Mouse (Mus musculus) forebrain, embryonic 15.5 days (tissue): ENCODE data around the gene Khdc4. TPM values are rescaled to one million over a fixed set of nuclear protein-coding genes. Genes with fewer than 3 reads are reported as not detected.

Experiments
- ATAC-seq: fragments of 200-750 bp; cut with Nextera tagmentation; replicated peaks from 2 replicates; pipeline ENCODE4 v1.8.0; 2017; ENCODE audit warnings: mild to moderate bottlenecking, moderate TSS enrichment, moderate library complexity
- H3K27ac ChIP-seq: fragments of 300-500 bp; sonication (generic); replicated peaks from 2 replicates; pipeline ENCODE4 v1.5.1; 2015; ENCODE audit warnings: mild to moderate bottlenecking, inconsistent platforms
- H3K27me3 ChIP-seq: fragments of 300-500 bp; sonication (generic); 2 replicates; pipeline ENCODE4 v1.6.1; 2015; ENCODE audit warnings: inconsistent platforms
- H3K36me3 ChIP-seq: fragments of 300-500 bp; sonication (generic); 2 replicates; pipeline ENCODE4 v1.6.1; 2015; ENCODE audit warnings: mild to moderate bottlenecking, inconsistent platforms
- H3K4me1 ChIP-seq: fragments of 300-500 bp; sonication (generic); 2 replicates; pipeline ENCODE4 v1.6.1; 2015; ENCODE audit warnings: inconsistent platforms
- H3K4me2 ChIP-seq: fragments of 300-500 bp; sonication (generic); replicated peaks from 2 replicates; pipeline ENCODE4 v1.6.1; 2015; ENCODE audit warnings: mild to moderate bottlenecking, inconsistent platforms
- H3K4me3 ChIP-seq: fragments of 300-500 bp; sonication (generic); 2 replicates; pipeline ENCODE4 v1.5.1; 2015; ENCODE audit warnings: mild to moderate bottlenecking, inconsistent platforms
- H3K9ac ChIP-seq: fragments of 300-500 bp; sonication (generic); replicated peaks from 2 replicates; pipeline ENCODE4 v1.6.1; 2015; ENCODE audit warnings: mild to moderate bottlenecking, inconsistent platforms
- H3K9me3 ChIP-seq: fragments of 300-500 bp; sonication (generic); 2 replicates; pipeline ENCODE4 v1.6.1; 2016; ENCODE audit warnings: inconsistent platforms
- WGBS: fragments of 180-500 bp; shearing (Covaris S2); methylation state at CpG from one replicate; pipeline ENCODE4 v1.1.7; 2015; ENCODE audit warnings: mixed read lengths; 5-methylcytosine and 5-hydroxymethylcytosine counted together
- polyA plus RNA-seq: library from polyadenylated mRNA; unstranded; fragments of >200 nt; fragmentation: Nextera tagmentation; extraction: Ambion mirVana; gene quantifications from 2 replicates; pipeline ENCODE4 v1.2.1, GENCODE M21; 2015

The Khdc4 gene
- 102 and 104 TPM in 2 replicates for polyA plus RNA-seq

- under 1% methylated on average over 47 of the region's 47 CpGs for WGBS
- Histone ChIP-seq H3K4me3 (peak within 1 kb of the TSS; percentile 97), H3K4me1 (peaks cover 24% of the 10 kb centered on the region), H3K27me3 (no peaks in the 10 kb centered on the region), H3K9me3 (no peaks in the 10 kb centered on the region), H3K27ac (peak within 1 kb of the TSS; percentile 98), H3K36me3 (peaks cover 20% of the 10 kb centered on the region), H3K4me2 (peak within 1 kb of the TSS; percentile 86), H3K9ac (peak within 1 kb of the TSS; percentile 98)
- ATAC-seq: peak; percentile 99
These were observed at the start of gene Khdc4 for GRCm38 (mm10) chr3:88684980-88685941. Gene Khdc4 (plus strand): TSS chr3:88685803.

- H3K4me2 ChIP-seq: no peak overlapping the region
- H3K27ac ChIP-seq: no peak overlapping the region
- H3K27me3 ChIP-seq: no peaks in the 10 kb centered on the region
- no peaks in the 10 kb centered on the region for H3K9me3 ChIP-seq
- peaks cover 97% of the 10 kb centered on the region for H3K36me3 ChIP-seq
- ATAC-seq: no peak
- WGBS: 94% methylated on average over 8 of the region's 8 CpGs
- 0 out of 2 replicates have a peak, but pooled peaks cover under 1% of the 10 kb centered on the region for H3K4me1 ChIP-seq
- no peak overlapping the region for H3K4me3 ChIP-seq
- H3K9ac ChIP-seq: no peak overlapping the region
These were observed 49.0 kb upstream of the Khdc4 start for GRCm38 (mm10) chr3:88636555-88636986.

DNA sequence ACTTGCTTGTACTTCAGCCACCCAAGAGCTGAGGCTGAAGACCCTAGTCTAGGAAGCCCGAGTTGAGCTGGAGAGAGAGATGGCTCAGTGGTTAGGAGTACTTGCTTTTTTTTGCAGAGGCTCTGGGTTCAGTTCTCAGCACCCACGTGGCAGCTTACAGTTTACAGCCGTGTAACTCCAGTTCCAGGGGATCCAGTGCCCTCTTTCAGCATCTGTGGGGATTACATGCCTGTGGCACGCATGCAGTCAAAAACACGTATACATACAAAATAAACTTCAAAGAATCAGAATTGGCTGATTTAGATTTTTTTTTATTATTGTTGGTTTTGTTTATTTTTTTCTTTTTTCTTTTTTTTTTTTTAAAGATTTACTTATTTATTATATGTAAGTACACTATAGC is 48.5 kb upstream of the Khdc4 start:
- Histone ChIP-seq H3K27me3 (no peaks in the 10 kb centered on the region), H3K36me3 (peaks cover 97% of the 10 kb centered on the region), H3K4me2 (no peak overlapping the region), H3K4me3 (no peak overlapping the region), H3K27ac (no peak overlapping the region), H3K9me3 (no peaks in the 10 kb centered on the region), H3K9ac (no peak overlapping the region), H3K4me1 (no peaks in the 10 kb centered on the region)
- no peak for ATAC-seq
- 94% methylated on average over 5 of the region's 5 CpGs for WGBS

- H3K36me3 ChIP-seq: peaks cover 97% of the 10 kb centered on the region
- no peak overlapping the region for H3K27ac ChIP-seq
- H3K4me2 ChIP-seq: no peak overlapping the region
- no peaks in the 10 kb centered on the region for H3K4me1 ChIP-seq
- no peak overlapping the region for H3K9ac ChIP-seq
- WGBS: 95% methylated on average over 12 of the region's 12 CpGs
- H3K4me3 ChIP-seq: no peak overlapping the region
- H3K9me3 ChIP-seq: no peaks in the 10 kb centered on the region
- no peak for ATAC-seq
- no peaks in the 10 kb centered on the region for H3K27me3 ChIP-seq
These were observed 46.4 kb upstream of the Khdc4 start for GRCm38 (mm10) chr3:88639239-88639638.

DNA sequence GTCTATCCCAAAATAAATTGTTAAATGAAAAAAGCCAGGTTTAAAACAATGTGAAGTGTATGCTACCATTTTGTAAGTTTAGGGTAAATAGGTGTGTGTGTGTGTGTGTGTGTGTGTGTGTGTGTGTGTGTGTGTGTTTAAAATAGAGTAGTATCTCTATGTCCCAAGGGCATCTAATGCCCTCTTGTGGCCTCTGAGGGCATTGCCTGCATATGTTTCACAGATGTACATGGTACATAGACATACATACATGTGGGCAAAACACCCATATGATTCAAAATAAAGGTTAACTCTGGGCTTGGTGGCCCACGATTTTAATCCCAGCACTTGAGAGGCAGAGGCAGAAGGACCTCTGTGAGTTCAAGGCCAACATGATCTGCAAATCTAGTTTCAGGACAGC is 44.9 kb upstream of the Khdc4 start:
- 0 out of 2 replicates have a peak, but pooled peaks have one; percentile 49 for ATAC-seq
- H3K9ac ChIP-seq: no peak overlapping the region
- H3K4me2 ChIP-seq: no peak overlapping the region
- H3K36me3 ChIP-seq: peaks cover 96% of the 10 kb centered on the region
- no peak overlapping the region for H3K27ac ChIP-seq
- no peaks in the 10 kb centered on the region for H3K9me3 ChIP-seq
- H3K27me3 ChIP-seq: no peaks in the 10 kb centered on the region
- WGBS: 82% methylated on average over 1 of the region's 1 CpGs
- no peaks in the 10 kb centered on the region for H3K4me1 ChIP-seq
- no peak overlapping the region for H3K4me3 ChIP-seq

- Histone ChIP-seq H3K9me3 (no peaks in the 10 kb centered on the region), H3K27me3 (no peaks in the 10 kb centered on the region), H3K36me3 (peaks cover 97% of the 10 kb centered on the region), H3K4me1 (no peaks in the 10 kb centered on the region), H3K27ac (no peak overlapping the region), H3K9ac (no peak overlapping the region), H3K4me3 (no peak overlapping the region), H3K4me2 (no peak overlapping the region)
- WGBS: 85% methylated on average over 5 of the region's 5 CpGs
- no peak for ATAC-seq
These were observed 42.5 kb upstream of the Khdc4 start for GRCm38 (mm10) chr3:88643078-88643477.

DNA sequence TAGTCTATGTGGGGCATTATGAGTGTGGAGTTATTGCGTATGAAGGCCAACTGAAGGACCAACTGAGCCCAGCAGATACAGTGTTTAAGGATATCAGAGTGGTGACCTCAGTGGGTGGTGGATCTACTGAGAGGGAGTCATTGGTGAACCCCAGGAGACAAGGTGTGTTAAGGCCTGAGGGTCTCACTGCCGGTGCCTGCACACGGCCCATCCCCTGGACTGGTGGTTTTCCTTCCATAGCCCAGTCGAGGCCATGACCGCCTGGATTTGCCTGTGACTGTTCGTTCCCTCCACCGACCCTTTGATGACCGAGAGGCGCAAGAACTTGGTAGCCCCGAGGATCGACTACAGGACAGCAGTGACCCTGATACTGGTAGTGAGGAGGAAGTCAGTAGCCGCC is 39.7 kb upstream of the Khdc4 start:
- Histone ChIP-seq H3K4me3 (no peak overlapping the region), H3K27ac (no peak overlapping the region), H3K36me3 (peaks cover 73% of the 10 kb centered on the region), H3K9me3 (no peaks in the 10 kb centered on the region), H3K4me2 (no peak overlapping the region), H3K27me3 (no peaks in the 10 kb centered on the region), H3K4me1 (no peaks in the 10 kb centered on the region), H3K9ac (no peak overlapping the region)
- WGBS: 98% methylated on average over 12 of the region's 12 CpGs
- no peak for ATAC-seq

DNA sequence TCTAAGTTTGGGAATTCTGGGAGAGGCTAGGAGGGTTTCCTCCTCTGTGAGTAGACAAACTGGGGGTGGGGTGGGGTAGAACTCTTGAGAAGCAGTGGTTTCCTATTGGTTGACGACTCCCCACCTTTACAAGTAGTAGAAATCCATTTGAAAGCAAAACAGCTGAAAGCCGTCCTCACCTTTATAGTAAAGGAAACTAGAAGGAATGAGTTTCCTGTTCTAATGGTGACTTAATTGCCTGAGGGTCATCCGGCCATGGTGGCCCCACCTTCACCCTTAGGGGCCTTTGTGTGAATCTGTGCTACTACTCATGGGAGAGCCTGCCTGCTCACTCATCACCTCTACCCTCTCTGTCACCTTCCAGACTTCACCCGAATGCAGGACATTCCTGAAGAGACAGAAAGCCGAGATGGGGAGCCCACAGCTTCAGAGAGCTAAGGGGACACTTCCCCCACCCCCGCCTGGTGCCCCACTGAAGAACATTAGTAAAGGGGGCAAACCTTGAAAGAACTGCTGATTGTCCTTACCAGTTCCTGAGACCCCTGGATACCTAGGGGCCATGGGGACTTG is 39.1 kb upstream of the Khdc4 start:
- H3K4me1 ChIP-seq: no peaks in the 10 kb centered on the region
- ATAC-seq: no peak
- WGBS: 85% methylated on average over 6 of the region's 6 CpGs

GRCm38 (mm10) chr3:88647076-88647475 is 38.5 kb upstream of the Khdc4 start:
- no peaks in the 10 kb centered on the region for H3K4me1 ChIP-seq
- ATAC-seq: no peak
- no peak overlapping the region for H3K4me2 ChIP-seq
- no peaks in the 10 kb centered on the region for H3K27me3 ChIP-seq
- no peak overlapping the region for H3K9ac ChIP-seq
- no peaks in the 10 kb centered on the region for H3K9me3 ChIP-seq
- 76% methylated on average over 3 of the region's 3 CpGs for WGBS
- peak overlapping the region; percentile 44 for H3K27ac ChIP-seq
- peaks cover 63% of the 10 kb centered on the region for H3K36me3 ChIP-seq
- H3K4me3 ChIP-seq: no peak overlapping the region

More for the DNA sequence above, 39.1 kb upstream of the Khdc4 start:
- Histone ChIP-seq H3K27me3 (no peaks in the 10 kb centered on the region), H3K9ac (no peak overlapping the region), H3K27ac (no peak overlapping the region), H3K36me3 (peaks cover 68% of the 10 kb centered on the region), H3K4me3 (no peak overlapping the region), H3K4me2 (no peak overlapping the region), H3K9me3 (no peaks in the 10 kb centered on the region)

GRCm38 (mm10) chr3:88647779-88648413 is 37.7 kb upstream of the Khdc4 start:
- peaks cover 55% of the 10 kb centered on the region for H3K36me3 ChIP-seq
- peak; percentile 35; the same call in 1 of the 2 replicates for ATAC-seq
- H3K4me1 ChIP-seq: no peaks in the 10 kb centered on the region
- H3K9me3 ChIP-seq: no peaks in the 10 kb centered on the region
- H3K27ac ChIP-seq: peak overlapping the region; percentile 65
- 78% methylated on average over 14 of the region's 14 CpGs for WGBS
- H3K4me2 ChIP-seq: no peak overlapping the region
- no peak overlapping the region for H3K4me3 ChIP-seq
- no peak overlapping the region for H3K9ac ChIP-seq
- no peaks in the 10 kb centered on the region for H3K27me3 ChIP-seq

DNA sequence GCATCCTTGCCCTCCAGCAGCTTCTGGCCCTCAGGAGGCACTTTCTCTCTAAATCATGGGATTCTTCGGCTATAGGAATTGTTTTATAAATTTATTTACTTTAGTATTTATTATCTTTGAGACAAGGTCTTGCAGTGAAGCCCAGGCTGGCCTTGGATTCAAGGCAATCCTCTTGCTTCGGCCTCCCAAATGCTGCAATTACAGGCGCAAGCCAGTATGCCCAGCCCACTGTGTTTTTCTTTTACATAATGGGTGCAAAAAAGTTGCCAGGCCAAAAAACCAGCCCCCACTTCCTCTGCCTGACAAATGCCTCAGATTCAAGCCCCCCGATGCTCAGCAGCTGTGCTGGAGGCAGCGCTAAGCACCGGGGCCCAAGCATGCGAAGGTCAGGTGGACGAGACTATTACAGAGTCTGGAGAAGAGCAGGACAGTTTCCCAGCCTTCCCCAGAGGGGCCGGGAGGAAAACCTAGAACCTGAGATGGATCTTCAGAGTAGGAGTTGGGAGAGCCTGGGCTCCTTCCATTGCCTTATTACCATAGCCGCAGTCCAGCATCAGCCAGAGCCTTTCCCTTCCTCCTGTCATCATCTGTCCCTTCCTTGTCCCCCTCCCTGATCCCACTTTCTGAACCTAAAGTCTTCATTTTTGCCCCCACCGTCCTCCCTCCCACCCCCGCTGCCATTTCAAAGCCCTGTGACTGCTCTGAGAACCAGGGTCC is 37.0 kb upstream of the Khdc4 start:
- no peaks in the 10 kb centered on the region for H3K4me1 ChIP-seq
- H3K9me3 ChIP-seq: no peaks in the 10 kb centered on the region
- WGBS: 91% methylated on average over 12 of the region's 12 CpGs
- no peak overlapping the region for H3K9ac ChIP-seq
- H3K27me3 ChIP-seq: no peaks in the 10 kb centered on the region
- H3K4me3 ChIP-seq: no peak overlapping the region
- H3K27ac ChIP-seq: peak overlapping the region; percentile 65
- no peak for ATAC-seq
- no peak overlapping the region for H3K4me2 ChIP-seq
- H3K36me3 ChIP-seq: peaks cover 47% of the 10 kb centered on the region
